Mouse (Mus musculus): ENCODE measurements at regions not wholly inside any gene's neighbourhood (a gene's known extent, or its start where the extent isn't known, plus 50 kb on each side); places are given as distances from the start of the nearest gene placed in this dataset.

- 74% methylated on average over 7 of the region's 7 CpGs for WGBS
- Histone ChIP-seq H3K27ac (no peak overlapping the region), H3K9me3 (no peaks in the 10 kb centered on the region), H3K4me2 (no peak overlapping the region), H3K36me3 (replicated peaks) (no peaks in the 10 kb centered on the region), H3K4me3 (no peak overlapping the region), H3K9ac (no peak overlapping the region), H3K4me1 (no peaks in the 10 kb centered on the region), H3K27me3 (replicated peaks) (no peaks in the 10 kb centered on the region)
- ATAC-seq (replicated peaks) = no peak
These were observed 194.1 kb downstream of the Fgf9 start for GRCm38 (mm10) chr14:58264401-58264800.

GRCm38 (mm10) chr14:58253369-58253968 is 183.1 kb downstream of the Fgf9 start:
- Histone ChIP-seq H3K9ac (no peak overlapping the region), H3K4me2 (no peak overlapping the region), H3K9me3 (no peaks in the 10 kb centered on the region), H3K4me1 (no peaks in the 10 kb centered on the region), H3K36me3 (replicated peaks) (no peaks in the 10 kb centered on the region), H3K27ac (no peak overlapping the region), H3K4me3 (no peak overlapping the region), H3K27me3 (replicated peaks) (no peaks in the 10 kb centered on the region)
- no peak for ATAC-seq (replicated peaks)
- 55% methylated on average over 3 of the region's 3 CpGs for WGBS

- Histone ChIP-seq H3K4me2 (no peak overlapping the region), H3K27me3 (replicated peaks) (no peaks in the 10 kb centered on the region), H3K9me3 (no peaks in the 10 kb centered on the region), H3K36me3 (replicated peaks) (no peaks in the 10 kb centered on the region), H3K4me1 (no peaks in the 10 kb centered on the region), H3K9ac (no peak overlapping the region), H3K4me3 (no peak overlapping the region), H3K27ac (no peak overlapping the region)
- no peak for ATAC-seq (replicated peaks)
- WGBS = 95% methylated on average over 1 of the region's 1 CpGs
These were observed 155.5 kb downstream of the Fgf9 start for GRCm38 (mm10) chr14:58225869-58226268.

DNA sequence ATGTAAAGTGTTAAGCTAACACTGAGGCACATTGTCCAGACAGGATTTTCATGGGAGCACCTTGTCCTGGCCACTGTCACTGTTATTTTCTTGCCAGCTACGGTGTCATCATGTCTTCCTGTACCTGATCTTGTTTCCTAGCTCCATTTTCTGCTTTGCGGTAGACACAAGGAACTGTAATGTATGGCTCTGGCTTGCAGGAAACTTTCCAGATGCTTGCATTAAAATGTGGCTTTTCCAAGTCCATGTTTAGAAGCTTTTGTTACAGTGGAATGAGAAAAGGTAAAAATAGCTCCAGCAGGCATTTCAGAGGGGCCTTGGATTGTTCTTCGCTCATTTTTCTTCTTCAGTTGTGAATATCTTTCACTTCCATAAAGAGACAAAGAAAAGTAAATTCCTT is 154.1 kb downstream of the Fgf9 start:
- Histone ChIP-seq H3K4me2 (no peak overlapping the region), H3K4me1 (no peaks in the 10 kb centered on the region), H3K9me3 (no peaks in the 10 kb centered on the region), H3K9ac (no peak overlapping the region), H3K27me3 (replicated peaks) (no peaks in the 10 kb centered on the region), H3K4me3 (no peak overlapping the region), H3K36me3 (replicated peaks) (no peaks in the 10 kb centered on the region), H3K27ac (no peak overlapping the region)
- no peak for ATAC-seq (replicated peaks)
- WGBS = 80% methylated on average over 3 of the region's 3 CpGs

- Histone ChIP-seq H3K9me3 (no peaks in the 10 kb centered on the region), H3K4me2 (no peak overlapping the region), H3K36me3 (replicated peaks) (no peaks in the 10 kb centered on the region), H3K4me3 (no peak overlapping the region), H3K4me1 (no peaks in the 10 kb centered on the region), H3K9ac (no peak overlapping the region), H3K27ac (no peak overlapping the region), H3K27me3 (replicated peaks) (peaks cover 4% of the 10 kb centered on the region; the same call in 1 of the 2 replicates)
- 96% methylated on average over 1 of the region's 1 CpGs for WGBS
- no peak for ATAC-seq (replicated peaks)
These were observed 138.1 kb downstream of the Fgf9 start for GRCm38 (mm10) chr14:58208401-58208800.

DNA sequence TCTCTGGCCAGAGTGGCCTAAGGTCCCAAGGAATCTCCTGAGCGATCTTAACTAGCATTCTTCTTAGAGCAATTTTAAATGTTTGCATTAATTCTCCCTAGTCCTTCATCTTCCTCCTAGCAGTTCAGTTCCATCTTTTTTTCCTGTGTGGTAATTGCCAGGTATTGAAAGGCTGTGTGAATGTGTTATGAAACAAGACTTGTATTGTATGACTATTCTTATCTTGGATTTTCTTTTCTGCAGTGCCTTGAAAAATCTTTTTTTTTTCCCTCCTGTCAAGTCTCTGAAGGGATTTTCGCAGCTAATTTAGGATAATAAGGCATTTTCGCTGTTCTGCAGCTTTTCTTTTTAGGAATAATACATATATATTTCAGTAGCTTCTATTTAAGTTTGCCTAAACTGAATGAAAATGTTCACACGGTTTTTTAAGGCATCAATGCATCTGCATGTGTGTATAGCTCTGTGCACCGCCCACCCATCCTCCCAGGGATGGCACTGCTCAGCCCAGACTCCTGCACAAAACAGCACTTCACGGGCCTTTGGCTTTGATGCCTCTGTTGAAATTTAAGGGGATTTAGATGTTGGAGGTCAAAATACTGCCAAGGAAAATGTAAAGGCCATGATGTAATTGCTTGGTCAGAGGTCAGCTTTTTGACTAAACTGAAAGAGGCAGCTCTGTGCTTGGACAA is 132.4 kb downstream of the Fgf9 start:
- H3K27me3 ChIP-seq (replicated peaks) = peaks cover 7% of the 10 kb centered on the region; the same call in 1 of the 2 replicates
- no peaks in the 10 kb centered on the region for H3K36me3 ChIP-seq (replicated peaks)
- no peak for ATAC-seq (replicated peaks)
- WGBS = 30% methylated on average over 6 of the region's 6 CpGs
- no peak overlapping the region for H3K27ac ChIP-seq
- H3K9me3 ChIP-seq = no peaks in the 10 kb centered on the region
- no peak overlapping the region for H3K4me2 ChIP-seq
- H3K9ac ChIP-seq = no peak overlapping the region
- no peak overlapping the region for H3K4me3 ChIP-seq
- H3K4me1 ChIP-seq = no peaks in the 10 kb centered on the region

GRCm38 (mm10) chr14:58189948-58190347 is 119.6 kb downstream of the Fgf9 start:
- Histone ChIP-seq H3K9me3 (no peaks in the 10 kb centered on the region), H3K4me2 (no peak overlapping the region), H3K36me3 (replicated peaks) (no peaks in the 10 kb centered on the region), H3K4me1 (no peaks in the 10 kb centered on the region), H3K27ac (no peak overlapping the region), H3K9ac (no peak overlapping the region), H3K27me3 (replicated peaks) (no peaks in the 10 kb centered on the region), H3K4me3 (no peak overlapping the region)
- WGBS = 87% methylated on average over 15 of the region's 15 CpGs
- ATAC-seq (replicated peaks) = no peak

GRCm38 (mm10) chr14:58182869-58183268 is 112.5 kb downstream of the Fgf9 start:
- ATAC-seq (replicated peaks) = no peak
- Histone ChIP-seq H3K36me3 (replicated peaks) (no peaks in the 10 kb centered on the region), H3K4me2 (no peak overlapping the region), H3K4me1 (no peaks in the 10 kb centered on the region), H3K27me3 (replicated peaks) (no peaks in the 10 kb centered on the region), H3K9ac (no peak overlapping the region), H3K4me3 (no peak overlapping the region), H3K9me3 (no peaks in the 10 kb centered on the region), H3K27ac (no peak overlapping the region)
- 70% methylated on average over 5 of the region's 5 CpGs for WGBS

DNA sequence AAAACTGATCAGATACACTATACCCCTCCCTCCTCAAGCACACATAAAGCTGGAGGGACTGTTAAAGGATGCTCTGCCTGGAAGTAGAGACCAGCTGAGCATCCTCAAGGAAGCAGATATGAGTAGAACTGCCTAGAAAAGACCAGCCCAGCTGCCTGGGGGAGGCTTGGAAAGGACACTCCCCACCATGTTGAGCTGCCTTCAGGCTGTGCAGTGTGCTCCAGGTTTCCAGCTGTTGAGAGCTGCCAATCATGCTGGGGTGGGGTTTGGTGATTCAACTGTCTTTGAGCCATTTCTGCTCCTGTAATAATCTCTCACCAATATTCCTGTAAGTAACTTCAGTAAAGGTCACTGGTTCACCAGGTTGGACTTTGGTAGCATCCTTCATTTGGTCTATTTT is 110.4 kb downstream of the Fgf9 start:
- no peak for ATAC-seq (replicated peaks)
- Histone ChIP-seq H3K9ac (no peak overlapping the region), H3K27me3 (replicated peaks) (no peaks in the 10 kb centered on the region)

GRCm38 (mm10) chr14:58175651-58176363 is 105.5 kb downstream of the Fgf9 start:
- Histone ChIP-seq H3K27me3 (replicated peaks) (no peaks in the 10 kb centered on the region), H3K9me3 (no peaks in the 10 kb centered on the region), H3K4me1 (no peaks in the 10 kb centered on the region), H3K4me3 (no peak overlapping the region), H3K9ac (no peak overlapping the region), H3K27ac (no peak overlapping the region), H3K36me3 (replicated peaks) (no peaks in the 10 kb centered on the region), H3K4me2 (no peak overlapping the region)
- ATAC-seq (replicated peaks) = no peak
- 83% methylated on average over 5 of the region's 5 CpGs for WGBS

More for the DNA sequence above, 110.4 kb downstream of the Fgf9 start:
- H3K9me3 ChIP-seq = no peaks in the 10 kb centered on the region
- H3K4me2 ChIP-seq = no peak overlapping the region
- H3K4me3 ChIP-seq = no peak overlapping the region
- no peak overlapping the region for H3K27ac ChIP-seq
- H3K36me3 ChIP-seq (replicated peaks) = no peaks in the 10 kb centered on the region
- H3K4me1 ChIP-seq = no peaks in the 10 kb centered on the region

DNA sequence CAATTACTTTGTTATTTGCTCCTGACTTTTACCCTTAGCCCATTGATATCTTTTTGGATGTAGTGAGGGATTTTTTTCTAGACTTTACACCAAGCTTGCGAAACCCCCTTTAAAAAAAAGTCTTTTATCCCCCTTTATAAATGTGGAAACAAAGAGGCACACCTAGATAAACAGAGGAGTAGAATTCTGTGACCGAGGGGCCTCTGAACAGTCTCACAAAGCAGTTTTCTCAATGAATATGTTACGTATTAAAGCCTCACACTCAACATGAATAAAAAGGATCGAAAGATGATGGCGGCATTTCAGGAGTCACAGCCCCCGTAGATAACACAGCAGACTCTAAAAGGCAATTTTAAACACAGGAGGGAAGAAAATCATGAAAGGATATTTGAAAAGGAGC is 104.2 kb downstream of the Fgf9 start:
- Histone ChIP-seq H3K36me3 (replicated peaks) (no peaks in the 10 kb centered on the region), H3K27me3 (replicated peaks) (no peaks in the 10 kb centered on the region), H3K9me3 (no peaks in the 10 kb centered on the region), H3K9ac (no peak overlapping the region), H3K4me3 (no peak overlapping the region), H3K4me1 (no peaks in the 10 kb centered on the region), H3K4me2 (no peak overlapping the region), H3K27ac (no peak overlapping the region)
- ATAC-seq (replicated peaks) = no peak
- WGBS = 62% methylated on average over 6 of the region's 6 CpGs

- Histone ChIP-seq H3K4me2 (no peak overlapping the region), H3K4me3 (no peak overlapping the region), H3K4me1 (no peaks in the 10 kb centered on the region), H3K27ac (no peak overlapping the region), H3K9me3 (no peaks in the 10 kb centered on the region), H3K27me3 (replicated peaks) (no peaks in the 10 kb centered on the region), H3K9ac (no peak overlapping the region), H3K36me3 (replicated peaks) (no peaks in the 10 kb centered on the region)
- no peak for ATAC-seq (replicated peaks)
- 89% methylated on average over 5 of the region's 5 CpGs for WGBS
These were observed 98.6 kb downstream of the Fgf9 start for GRCm38 (mm10) chr14:58168920-58169319.

Measured in midbrain, embryonic 15.5 days (tissue).